ENCODE assay signal across 19 mouse cellular contexts in genomic region chrX:143313166-143313565, GRCm38 (mm10).
"Had no signal": no experiment of that assay in that cellular context is flagged by ENCODE, and none has a peak within 500 bp of the region (broad histone marks: within the 10 kb centered on the region; RNA-seq: fewer than 3 reads in every experiment).

No protein-coding gene starts in this region.

- H3K4me1 ChIP-seq: lung, embryonic 15.5 days; megakaryocyte, embryonic 14.5 days; midbrain, embryonic 13.5 days; midbrain, embryonic 15.5 days; neural tube, embryonic 13.5 days; neural tube, embryonic 15.5 days had no signal

- H3K4me3 ChIP-seq: lung, embryonic 15.5 days; megakaryocyte, embryonic 14.5 days; midbrain, embryonic 13.5 days; midbrain, embryonic 15.5 days; neural tube, embryonic 13.5 days; neural tube, embryonic 15.5 days had no signal

- H3K36me3 ChIP-seq: lung, embryonic 15.5 days; midbrain, embryonic 13.5 days; midbrain, embryonic 15.5 days; neural tube, embryonic 13.5 days; neural tube, embryonic 15.5 days had no signal

- H3K27me3 ChIP-seq: lung, embryonic 15.5 days; megakaryocyte, embryonic 14.5 days; midbrain, embryonic 13.5 days; midbrain, embryonic 15.5 days; neural tube, embryonic 15.5 days had no signal

- H3K9me3 ChIP-seq: lung, embryonic 15.5 days; megakaryocyte, embryonic 14.5 days; midbrain, embryonic 13.5 days; midbrain, embryonic 15.5 days; neural tube, embryonic 13.5 days; neural tube, embryonic 15.5 days had no signal

- H3K4me2 ChIP-seq: lung, embryonic 15.5 days; midbrain, embryonic 11.5 days; midbrain, embryonic 13.5 days; midbrain, embryonic 15.5 days; neural tube, embryonic 13.5 days; neural tube, embryonic 15.5 days had no signal

- H3K27ac ChIP-seq: lung, embryonic 15.5 days; macrophage; midbrain, embryonic 13.5 days; midbrain, embryonic 15.5 days; neural tube, embryonic 13.5 days; neural tube, embryonic 15.5 days had no signal

- ATAC-seq: liver, postnatal 0 days; lung, postnatal 0 days; midbrain, embryonic 13.5 days; midbrain, embryonic 15.5 days had no signal

- H3K9ac ChIP-seq: liver, postnatal 0 days; lung, embryonic 15.5 days; midbrain, embryonic 13.5 days; midbrain, embryonic 15.5 days; neural tube, embryonic 13.5 days; neural tube, embryonic 15.5 days had no signal

- DNase-seq: liver, postnatal 0 days; lung, adult 2 months; lung, postnatal 14 days; lung, postnatal 36 days; right cerebral cortex, postnatal 25 days; right cerebral cortex, postnatal 4 days; spleen, adult 18-20 months; thymus, adult 18-20 months; thymus, postnatal 14 days; thymus, postnatal 36 days had no signal
